Mouse (Mus musculus) brain, embryonic 14.5 days (tissue): ENCODE measurements at regions not wholly inside any gene's neighbourhood (a gene's known extent, or its start where the extent isn't known, plus 50 kb on each side); places are given as distances from the start of the nearest gene placed in this dataset.

Experiments used
- CTCF ChIP-seq: fragments of 200-500 bp; IDR thresholded peaks from 2 replicates; pipeline ENCODE4 v1.5.1; 2012; ENCODE audit warnings: inconsistent platforms, mild to moderate bottlenecking, moderate library complexity, borderline replicate concordance; ENCODE audit not compliant: insufficient read depth, insufficient read length; ENCODE audit errors: extremely low read depth
- POLR2A ChIP-seq: fragments of 200-500 bp; IDR thresholded peaks from 2 replicates; pipeline ENCODE4 v1.6.1; 2012; ENCODE audit warnings: mild to moderate bottlenecking, inconsistent platforms, borderline replicate concordance; ENCODE audit not compliant: poor library complexity, insufficient read depth, insufficient read length, severe bottlenecking; ENCODE audit errors: extremely low read depth

- TF ChIP-seq CTCF (no peak), POLR2A (no peak)
These were observed 209.6 kb upstream of the Kdm8 start for GRCm38 (mm10) chr7:125234911-125235310.
